8 mouse cellular contexts compared by ENCODE assay signal in genomic region chr11:68385021-68385821, GRCm38 (mm10). TPM values are rescaled to one million over a fixed set of nuclear protein-coding genes. Genes with fewer than 3 reads are reported as not detected.
A peak's percentile ranks its signal among the peaks of the same experiment; 100 is the strongest.
DNase-seq lines count a peak whose midpoint lies in the region; ATAC-seq and TF ChIP-seq lines count a peak whose summit lies in the region.

No protein-coding gene starts in this region.

- intact Hi-C loops in left cerebral cortex, postnatal 36 days (cut with DNase I): no loop called here
- intact Hi-C loops in left cerebral cortex, postnatal 14 days (cut with DNase I): no loop called here

- no peak overlapping the region for H3K27ac ChIP-seq in embryonic facial prominence, embryonic 15.5 days (replicated peaks)
- peak overlapping the region; percentile 66 for H3K27ac ChIP-seq in hindbrain, embryonic 14.5 days
- H3K27ac ChIP-seq in liver, embryonic 15.5 days (replicated peaks): no peak overlapping the region
- H3K27ac ChIP-seq in olfactory bulb, adult 2 months (ENCODE audit: insufficient read depth, low read depth, low read length): no peak overlapping the region

- no peak for ATAC-seq in embryonic facial prominence, embryonic 15.5 days (ENCODE audit: insufficient number of reproducible peaks, low FRiP score, low TSS enrichment, low read depth)
- 0 out of 2 replicates have a peak, but pooled peaks have one; percentile 32 for ATAC-seq in hindbrain, embryonic 14.5 days (ENCODE audit: low FRiP score)
- no peak for ATAC-seq in liver, embryonic 15.5 days (ENCODE audit: insufficient read depth)

- no peaks in the 10 kb centered on the region for H3K9me3 ChIP-seq in embryonic facial prominence, embryonic 15.5 days (replicated peaks)
- no peaks in the 10 kb centered on the region for H3K9me3 ChIP-seq in hindbrain, embryonic 14.5 days (ENCODE audit: control insufficient read depth, low read length)
- no peaks in the 10 kb centered on the region for H3K9me3 ChIP-seq in liver, embryonic 15.5 days (replicated peaks)

- H3K4me3 ChIP-seq in embryonic facial prominence, embryonic 15.5 days (replicated peaks): peak overlapping the region; percentile 71
- H3K4me3 ChIP-seq in hindbrain, embryonic 14.5 days (replicated peaks; ENCODE audit: low read length): peak overlapping the region; percentile 55
- H3K4me3 ChIP-seq in liver, embryonic 15.5 days (replicated peaks): peak overlapping the region; percentile 56
- H3K4me3 ChIP-seq in olfactory bulb, adult 2 months (ENCODE audit: insufficient read depth, low read depth, low read length): peak overlapping the region; percentile 43

- peak overlapping the region; percentile 96 for H3K4me2 ChIP-seq in embryonic facial prominence, embryonic 15.5 days (replicated peaks)
- peak overlapping the region; percentile 92 for H3K4me2 ChIP-seq in hindbrain, embryonic 14.5 days (replicated peaks)
- H3K4me2 ChIP-seq in liver, embryonic 15.5 days: peak overlapping the region; percentile 70

- peaks cover 38% of the 10 kb centered on the region for H3K4me1 ChIP-seq in embryonic facial prominence, embryonic 15.5 days
- peaks cover 37% of the 10 kb centered on the region for H3K4me1 ChIP-seq in hindbrain, embryonic 14.5 days (replicated peaks; ENCODE audit: control insufficient read depth, insufficient read depth, low read length)
- H3K4me1 ChIP-seq in liver, embryonic 15.5 days (replicated peaks): peaks cover 20% of the 10 kb centered on the region
- H3K4me1 ChIP-seq in olfactory bulb, adult 2 months (ENCODE audit: control insufficient read depth, insufficient read depth, low read length): peaks cover 23% of the 10 kb centered on the region

- DNase-seq in left cerebral cortex, postnatal 36 days (ENCODE audit: low spot score in 2 of 2): peak; percentile 14 to 20
- DNase-seq in left cerebral cortex, postnatal 14 days (ENCODE audit: low spot score in 2 of 2): no peak
- peak; percentile 83 for DNase-seq in ZHBTc4 (ENCODE audit: low read depth, low spot score)
- no peak for DNase-seq in hindbrain, embryonic 14.5 days (ENCODE audit: low spot score)
- no peak for DNase-seq in layer of hippocampus, adult 8-10 months (ENCODE audit: low spot score in 2 of 2)

- H3K27me3 ChIP-seq in embryonic facial prominence, embryonic 15.5 days: peaks cover 69% of the 10 kb centered on the region
- peaks cover 79% of the 10 kb centered on the region for H3K27me3 ChIP-seq in hindbrain, embryonic 14.5 days (ENCODE audit: control insufficient read depth, insufficient read depth, low read length)
- peaks cover 96% of the 10 kb centered on the region for H3K27me3 ChIP-seq in liver, embryonic 15.5 days

- no peak for TF ChIP-seq CTCF in olfactory bulb, adult 2 months (IDR thresholded peaks at IDR 0.05; ENCODE audit: insufficient read depth, low read depth, low read length)

- under 1% methylated on average over 94 of the region's 94 CpGs for WGBS in embryonic facial prominence, embryonic 15.5 days
- WGBS in hindbrain, embryonic 14.5 days: 1% methylated on average over 91 of the region's 94 CpGs
- WGBS in liver, embryonic 15.5 days (ENCODE audit: insufficient replicate concordance): 2% methylated on average over 94 of the region's 94 CpGs
- 1% methylated on average over 94 of the region's 94 CpGs for WGBS in olfactory bulb, adult 2 months

- no peaks in the 10 kb centered on the region for H3K36me3 ChIP-seq in embryonic facial prominence, embryonic 15.5 days
- H3K36me3 ChIP-seq in hindbrain, embryonic 14.5 days (replicated peaks; ENCODE audit: control insufficient read depth, insufficient read depth): no peaks in the 10 kb centered on the region
- no peaks in the 10 kb centered on the region for H3K36me3 ChIP-seq in liver, embryonic 15.5 days (replicated peaks)

- peak overlapping the region; percentile 15 for H3K9ac ChIP-seq in embryonic facial prominence, embryonic 15.5 days
- H3K9ac ChIP-seq in hindbrain, embryonic 14.5 days: peak overlapping the region; percentile 55
- H3K9ac ChIP-seq in liver, embryonic 15.5 days: no peak overlapping the region

- TF ChIP-seq POLR2A in olfactory bulb, adult 2 months (IDR thresholded peaks at IDR 0.05; ENCODE audit: insufficient read depth, low read depth, low read length): no peak

RNA-seq across cellular contexts. Expression of gene Ntn1, which starts 15.4 kb away (rescaled TPM):
- 1 to 10 TPM; 5.5 to 7.5 TPM for total RNA-seq in left cerebral cortex, postnatal 36 days (2021)
- total RNA-seq in left cerebral cortex, postnatal 14 days (2021): 10 to 100 TPM in 1 of 2 experiments, 1 to 10 TPM in 1; 8.0 to 11.1 TPM
- 12.5 and 15.8 TPM in 2 replicates for polyA plus RNA-seq in embryonic facial prominence, embryonic 15.5 days (2015; fragmentation: Nextera tagmentation; extraction: Ambion mirVana)
- polyA plus RNA-seq in hindbrain, embryonic 14.5 days (2014; fragmentation: Nextera tagmentation; extraction: Ambion mirVana): 13.1 and 14.1 TPM in 2 replicates
- 0.15 and 0.25 TPM in 2 replicates for polyA plus RNA-seq in liver, embryonic 15.5 days (2015; fragmentation: Nextera tagmentation; extraction: Ambion mirVana)
- not detected in 2 replicates for polyA plus RNA-seq in olfactory bulb, adult 2 months (2012; ENCODE audit: insufficient read depth, insufficient read length, low replicate concordance, missing spikeins)
- 1 to 10 TPM; 6.0 to 7.3 (median 7.0) TPM for total RNA-seq in layer of hippocampus, adult 8-10 months (2022)

RNA-seq across cellular contexts. Expression of gene Pik3r5, which starts 46.7 kb away (rescaled TPM):
- total RNA-seq in left cerebral cortex, postnatal 36 days (2021): 1 to 10 TPM; 3.0 to 3.3 TPM
- 1 to 10 TPM; 4.0 to 4.1 TPM for total RNA-seq in left cerebral cortex, postnatal 14 days (2021)
- 0.55 and 1.0 TPM in 2 replicates for polyA plus RNA-seq in embryonic facial prominence, embryonic 15.5 days (2015; fragmentation: Nextera tagmentation; extraction: Ambion mirVana)
- 0.37 and 1.2 TPM in 2 replicates for polyA plus RNA-seq in hindbrain, embryonic 14.5 days (2014; fragmentation: Nextera tagmentation; extraction: Ambion mirVana)
- 0.78 and 0.83 TPM in 2 replicates for polyA plus RNA-seq in liver, embryonic 15.5 days (2015; fragmentation: Nextera tagmentation; extraction: Ambion mirVana)
- not detected in 2 replicates for polyA plus RNA-seq in olfactory bulb, adult 2 months (2012; ENCODE audit: insufficient read depth, insufficient read length, low replicate concordance, missing spikeins)
- total RNA-seq in layer of hippocampus, adult 8-10 months (2022): 1 to 10 TPM; 1.7 to 6.8 (median 3.3) TPM

Comparison
In these comparisons a context has a peak if more than half of its experiments do, and no peak if none do; other contexts are left out.
1. DNase-seq: peak in left cerebral cortex, postnatal 36 days (2 of 2) and ZHBTc4 (single experiment); none in left cerebral cortex, postnatal 14 days (0 of 2), hindbrain, embryonic 14.5 days (single experiment) and layer of hippocampus, adult 8-10 months (0 of 2).
2. Peak in every context shown above with its lines, with median percentiles within 50 percentile points of each other: H3K4me2 ChIP-seq and H3K4me3 ChIP-seq.